Mouse (Mus musculus) liver, adult (tissue): ENCODE data around the gene Cdc42se1.

Source experiments
- GATA4 ChIP-seq: IDR thresholded peaks from 2 replicates; pipeline ENCODE4 v1.6.1; 2014; ENCODE audit warnings: mild to moderate bottlenecking, low read length; ENCODE audit not compliant: insufficient replicate concordance

The Cdc42se1 gene

GRCm38 (mm10) chr3:95228148-95228893 lies at the start of gene Cdc42se1:
Gene Cdc42se1 (plus strand): TSS chr3:95228732.
- peak; percentile 59; the same call in 1 of the 2 replicates for TF ChIP-seq GATA4

GRCm38 (mm10) chr3:95178948-95179347 lies 49.6 kb upstream of the Cdc42se1 start:
- TF ChIP-seq GATA4 = no peak

GRCm38 (mm10) chr3:95179890-95180289 lies 48.6 kb upstream of the Cdc42se1 start:
- no peak for TF ChIP-seq GATA4

- no peak for TF ChIP-seq GATA4
These were observed 46.7 kb upstream of the Cdc42se1 start for GRCm38 (mm10) chr3:95181841-95182240.

GRCm38 (mm10) chr3:95184796-95185577 lies 43.5 kb upstream of the Cdc42se1 start:
- no peak for TF ChIP-seq GATA4

- TF ChIP-seq GATA4 = no peak
These were observed 42.4 kb upstream of the Cdc42se1 start for GRCm38 (mm10) chr3:95186100-95186499.

- no peak for TF ChIP-seq GATA4
These were observed 41.6 kb upstream of the Cdc42se1 start for GRCm38 (mm10) chr3:95186888-95187287.

- TF ChIP-seq GATA4 = no peak
These were observed 33.8 kb upstream of the Cdc42se1 start for GRCm38 (mm10) chr3:95194721-95195135.

GRCm38 (mm10) chr3:95195772-95196171 lies 32.8 kb upstream of the Cdc42se1 start:
- TF ChIP-seq GATA4 = no peak

GRCm38 (mm10) chr3:95199101-95199500 lies 29.4 kb upstream of the Cdc42se1 start:
- no peak for TF ChIP-seq GATA4

- TF ChIP-seq GATA4 = no peak
These were observed 28.4 kb upstream of the Cdc42se1 start for GRCm38 (mm10) chr3:95200132-95200531.

GRCm38 (mm10) chr3:95200562-95200961 lies 28.0 kb upstream of the Cdc42se1 start:
- TF ChIP-seq GATA4 = no peak

GRCm38 (mm10) chr3:95203880-95204279 lies 24.7 kb upstream of the Cdc42se1 start:
- no peak for TF ChIP-seq GATA4

GRCm38 (mm10) chr3:95208286-95208685 lies 20.2 kb upstream of the Cdc42se1 start:
- TF ChIP-seq GATA4 = no peak

GRCm38 (mm10) chr3:95210585-95210984 lies 17.9 kb upstream of the Cdc42se1 start:
- TF ChIP-seq GATA4 = no peak

- TF ChIP-seq GATA4 = no peak
These were observed 14.9 kb upstream of the Cdc42se1 start for GRCm38 (mm10) chr3:95213609-95213975.
